Mouse (Mus musculus): ENCODE measurements around the gene Tex264. TPM values are rescaled to one million over a fixed set of nuclear protein-coding genes. Genes with fewer than 3 reads are reported as not detected.

Tex264 gene
- polyA plus RNA-seq, 1 experiment from 2014 or later = 79.7 TPM

GRCm38 (mm10) chr9:106659935-106660334 lies 25.8 kb downstream of the Tex264 start:
- TF ChIP-seq EP300 (optimal IDR thresholded peaks at IDR 0.05) (no peak), CTCF (IDR thresholded peaks at IDR 0.05; ENCODE audit: low read depth) (no peak)
- H3K9me3 ChIP-seq (ENCODE audit: control insufficient read depth, low read length) = no peaks in the 10 kb centered on the region
- no peaks in the 10 kb centered on the region for H3K4me1 ChIP-seq (replicated peaks; ENCODE audit: control insufficient read depth, insufficient read depth)
- DNase-seq (ENCODE audit: low spot score) (no peak), ATAC-seq (ENCODE audit: low FRiP score, low TSS enrichment) (no peak)
- no peak overlapping the region for H3K4me3 ChIP-seq (ENCODE audit: low read depth, low read length)
- H3K4me2 ChIP-seq (replicated peaks; ENCODE audit: low read depth) = no peak overlapping the region
- H3K9ac ChIP-seq (ENCODE audit: low read length) = no peak overlapping the region
- 82% methylated on average over 1 of the region's 1 CpGs for WGBS
- H3K27me3 ChIP-seq (ENCODE audit: control insufficient read depth, insufficient read depth, low read length) = peaks cover 7% of the 10 kb centered on the region; the same call in 1 of the 2 replicates
- H3K27ac ChIP-seq (replicated peaks) = no peak overlapping the region
- H3K36me3 ChIP-seq (ENCODE audit: control insufficient read depth, insufficient read depth, low read length) = peaks cover 34% of the 10 kb centered on the region

GRCm38 (mm10) chr9:106659441-106659840 lies 26.3 kb downstream of the Tex264 start:
- no peak overlapping the region for H3K27ac ChIP-seq (replicated peaks)
- no peaks in the 10 kb centered on the region for H3K9me3 ChIP-seq (ENCODE audit: control insufficient read depth, low read length)
- no peak overlapping the region for H3K4me3 ChIP-seq (ENCODE audit: low read depth, low read length)
- 66% methylated on average over 7 of the region's 7 CpGs for WGBS
- H3K4me2 ChIP-seq (replicated peaks; ENCODE audit: low read depth) = no peak overlapping the region
- DNase-seq (ENCODE audit: low spot score) (no peak), ATAC-seq (ENCODE audit: low FRiP score, low TSS enrichment) (no peak)
- H3K4me1 ChIP-seq (replicated peaks; ENCODE audit: control insufficient read depth, insufficient read depth) = no peaks in the 10 kb centered on the region
- H3K27me3 ChIP-seq (ENCODE audit: control insufficient read depth, insufficient read depth, low read length) = peaks cover 7% of the 10 kb centered on the region; the same call in 1 of the 2 replicates
- TF ChIP-seq EP300 (optimal IDR thresholded peaks at IDR 0.05) (no peak), CTCF (IDR thresholded peaks at IDR 0.05; ENCODE audit: low read depth) (no peak)
- no peak overlapping the region for H3K9ac ChIP-seq (ENCODE audit: low read length)
- H3K36me3 ChIP-seq (ENCODE audit: control insufficient read depth, insufficient read depth, low read length) = peaks cover 34% of the 10 kb centered on the region

GRCm38 (mm10) chr9:106657592-106657991 lies 28.1 kb downstream of the Tex264 start:
- Histone ChIP-seq H3K36me3 (ENCODE audit: control insufficient read depth, insufficient read depth, low read length) (peaks cover 29% of the 10 kb centered on the region), H3K4me2 (replicated peaks; ENCODE audit: low read depth) (no peak overlapping the region), H3K4me3 (ENCODE audit: low read depth, low read length) (no peak overlapping the region), H3K27me3 (ENCODE audit: control insufficient read depth, insufficient read depth, low read length) (peaks cover 7% of the 10 kb centered on the region; the same call in 1 of the 2 replicates), H3K27ac (replicated peaks) (no peak overlapping the region), H3K9me3 (ENCODE audit: control insufficient read depth, low read length) (no peaks in the 10 kb centered on the region), H3K9ac (ENCODE audit: low read length) (no peak overlapping the region), H3K4me1 (replicated peaks; ENCODE audit: control insufficient read depth, insufficient read depth) (no peaks in the 10 kb centered on the region)
- ATAC-seq (ENCODE audit: low FRiP score, low TSS enrichment) (no peak), DNase-seq (ENCODE audit: low spot score) (no peak)
- 35% methylated on average over 5 of the region's 5 CpGs for WGBS
- no peak for TF ChIP-seq EP300 (optimal IDR thresholded peaks at IDR 0.05)
- no peak for TF ChIP-seq CTCF (IDR thresholded peaks at IDR 0.05; ENCODE audit: low read depth)

GRCm38 (mm10) chr9:106656820-106657219 lies 28.9 kb downstream of the Tex264 start:
- Histone ChIP-seq H3K27ac (replicated peaks) (no peak overlapping the region), H3K27me3 (ENCODE audit: control insufficient read depth, insufficient read depth, low read length) (peaks cover 7% of the 10 kb centered on the region; the same call in 1 of the 2 replicates), H3K9ac (ENCODE audit: low read length) (no peak overlapping the region), H3K36me3 (ENCODE audit: control insufficient read depth, insufficient read depth, low read length) (peaks cover 23% of the 10 kb centered on the region), H3K4me3 (ENCODE audit: low read depth, low read length) (no peak overlapping the region), H3K9me3 (ENCODE audit: control insufficient read depth, low read length) (no peaks in the 10 kb centered on the region), H3K4me1 (replicated peaks; ENCODE audit: control insufficient read depth, insufficient read depth) (no peaks in the 10 kb centered on the region), H3K4me2 (replicated peaks; ENCODE audit: low read depth) (no peak overlapping the region)
- DNase-seq (ENCODE audit: low spot score) = no peak
- 44% methylated on average over 5 of the region's 5 CpGs for WGBS
- no peak for ATAC-seq (ENCODE audit: low FRiP score, low TSS enrichment)
- no peak for TF ChIP-seq CTCF (IDR thresholded peaks at IDR 0.05; ENCODE audit: low read depth)
- TF ChIP-seq EP300 (optimal IDR thresholded peaks at IDR 0.05) = no peak

DNA sequence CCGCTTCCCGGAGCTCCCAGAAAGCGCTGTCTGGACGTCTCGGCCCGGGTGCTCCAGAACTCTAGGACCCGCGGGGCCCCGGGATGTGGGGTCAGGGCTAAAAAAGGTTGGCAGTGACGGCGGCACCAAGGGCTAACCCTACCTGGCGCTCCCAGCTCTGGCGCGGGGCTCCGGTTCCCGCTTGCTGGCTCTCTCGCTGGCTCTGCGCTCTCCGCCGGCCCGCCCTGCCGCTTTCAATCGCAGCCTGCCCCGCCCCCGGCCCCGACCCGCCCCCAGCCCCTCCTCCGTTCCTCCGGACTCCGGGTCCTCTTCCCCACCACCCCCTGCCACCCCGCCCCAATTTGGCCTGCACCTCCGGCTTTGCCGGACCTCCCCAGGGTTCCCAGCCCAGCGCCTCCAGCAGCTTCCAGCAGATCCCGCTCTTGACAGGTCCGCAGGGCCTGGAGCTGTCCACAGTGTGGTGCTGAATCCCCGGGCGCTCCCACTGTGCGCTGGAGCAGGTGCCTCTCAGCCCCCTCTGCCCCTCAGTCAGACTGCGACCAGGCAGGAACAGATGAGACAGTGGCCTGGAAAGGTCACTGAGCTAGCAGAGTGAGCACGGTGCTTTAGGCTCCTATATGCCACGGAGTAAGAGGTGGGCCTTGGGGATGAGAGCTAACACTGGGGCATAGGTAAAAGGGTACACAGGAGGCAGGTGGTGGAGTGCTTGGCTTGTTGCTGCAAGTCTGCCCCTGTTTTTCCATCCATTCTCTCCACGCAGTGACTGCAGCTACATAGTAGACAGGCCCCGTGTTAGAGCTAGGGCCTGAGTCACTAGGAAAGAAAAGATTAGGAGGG lies 29.6 kb downstream of the Tex264 start, which contains the start of gene Grm2:
Gene Grm2, minus strand, starts transcription at position 199 of the 837 bp plus-strand sequence.
- WGBS = 1% methylated on average over 23 of the region's 44 CpGs
- Histone ChIP-seq H3K27ac (replicated peaks) (no peak within 1 kb of the TSS), H3K9me3 (ENCODE audit: control insufficient read depth, low read length) (no peaks in the 10 kb centered on the region), H3K4me3 (ENCODE audit: low read depth, low read length) (peak within 1 kb of the TSS; percentile 24; the same call in 1 of the 2 replicates), H3K4me2 (replicated peaks; ENCODE audit: low read depth) (peak within 1 kb of the TSS; percentile 51), H3K36me3 (ENCODE audit: control insufficient read depth, insufficient read depth, low read length) (peaks cover 17% of the 10 kb centered on the region), H3K27me3 (ENCODE audit: control insufficient read depth, insufficient read depth, low read length) (peaks cover 7% of the 10 kb centered on the region; the same call in 1 of the 2 replicates), H3K9ac (ENCODE audit: low read length) (no peak within 1 kb of the TSS), H3K4me1 (replicated peaks; ENCODE audit: control insufficient read depth, insufficient read depth) (no peaks in the 10 kb centered on the region)
- TF ChIP-seq EP300 (optimal IDR thresholded peaks at IDR 0.05) (no peak), CTCF (IDR thresholded peaks at IDR 0.05; ENCODE audit: low read depth) (0 out of 2 replicates have a peak, but pooled peaks have one; percentile 2)
- ATAC-seq (ENCODE audit: low FRiP score, low TSS enrichment) = peak; percentile 81
- peak; percentile 82 for DNase-seq (ENCODE audit: low spot score)

GRCm38 (mm10) chr9:106652720-106653119 lies 33.0 kb downstream of the Tex264 start:
- DNase-seq (ENCODE audit: low spot score) = no peak

More at GRCm38 (mm10) chr9:106652720-106653119, 33.0 kb downstream of the Tex264 start:
- H3K4me3 ChIP-seq (ENCODE audit: low read depth, low read length) = no peak overlapping the region
- no peak overlapping the region for H3K4me2 ChIP-seq (replicated peaks; ENCODE audit: low read depth)
- no peaks in the 10 kb centered on the region for H3K9me3 ChIP-seq (ENCODE audit: control insufficient read depth, low read length)
- H3K9ac ChIP-seq (ENCODE audit: low read length) = no peak overlapping the region
- H3K27me3 ChIP-seq (ENCODE audit: control insufficient read depth, insufficient read depth, low read length) = peaks cover 7% of the 10 kb centered on the region; the same call in 1 of the 2 replicates
- no peaks in the 10 kb centered on the region for H3K4me1 ChIP-seq (replicated peaks; ENCODE audit: control insufficient read depth, insufficient read depth)
- TF ChIP-seq EP300 (optimal IDR thresholded peaks at IDR 0.05) = no peak
- TF ChIP-seq CTCF (IDR thresholded peaks at IDR 0.05; ENCODE audit: low read depth) = peak; percentile 59
- WGBS = 68% methylated on average over 1 of the region's 1 CpGs
- no peak for ATAC-seq (ENCODE audit: low FRiP score, low TSS enrichment)
- H3K36me3 ChIP-seq (ENCODE audit: control insufficient read depth, insufficient read depth, low read length) = no peaks in the 10 kb centered on the region
- H3K27ac ChIP-seq (replicated peaks) = no peak overlapping the region
